Mouse (Mus musculus): ENCODE measurements around the gene Zdhhc6.

The Zdhhc6 gene

GRCm38 (mm10) chr19:55241186-55241645 lies 74.6 kb downstream of the Zdhhc6 start, which contains the start of gene Gucy2g:
TSS of gene Gucy2g (minus strand) at chr19:55241236.
- in situ Hi-C loops (cut with MboI; ENCODE audit: low pct_unique_long_range_greater_than_20kb in 1 of 2, low sequenced_read_pairs in 2 of 2, unreplicated experiment in 1 of 2), result no loop called here

DNA sequence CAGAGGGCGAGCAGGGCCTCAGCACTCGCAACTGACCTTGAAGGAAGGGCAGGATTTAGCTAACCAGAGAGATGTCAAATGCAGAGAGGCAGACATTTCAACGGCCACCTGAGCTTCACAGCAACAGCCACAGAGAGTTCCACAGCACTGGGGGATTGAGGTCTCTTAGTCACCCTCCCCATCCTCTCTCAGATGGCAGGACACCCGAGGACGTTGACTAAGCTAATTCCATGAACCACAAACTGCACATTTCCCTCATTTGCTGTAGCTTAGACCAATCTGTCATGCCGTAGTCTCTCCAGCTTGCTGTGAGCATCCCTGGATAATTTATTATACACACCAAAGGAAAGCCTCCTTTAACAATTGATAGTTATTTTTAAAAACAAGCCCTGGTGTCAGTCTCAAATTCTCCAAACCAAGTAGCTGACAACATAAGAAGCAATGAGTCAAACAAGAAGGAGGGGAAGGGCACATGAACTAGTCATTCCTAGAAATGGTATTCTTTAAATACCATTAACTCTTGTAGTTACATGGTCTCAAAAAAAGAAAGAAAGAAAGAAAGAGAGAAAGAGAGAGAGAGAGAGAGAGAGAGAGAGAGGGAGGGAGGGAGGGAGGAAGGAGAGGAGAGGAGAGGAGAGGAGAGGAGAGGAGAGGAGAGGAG lies 75.9 kb downstream of the Zdhhc6 start:
- in situ Hi-C loops (cut with MboI; ENCODE audit: low pct_unique_long_range_greater_than_20kb in 1 of 2, low sequenced_read_pairs in 2 of 2, unreplicated experiment in 1 of 2), result no loop called here

DNA sequence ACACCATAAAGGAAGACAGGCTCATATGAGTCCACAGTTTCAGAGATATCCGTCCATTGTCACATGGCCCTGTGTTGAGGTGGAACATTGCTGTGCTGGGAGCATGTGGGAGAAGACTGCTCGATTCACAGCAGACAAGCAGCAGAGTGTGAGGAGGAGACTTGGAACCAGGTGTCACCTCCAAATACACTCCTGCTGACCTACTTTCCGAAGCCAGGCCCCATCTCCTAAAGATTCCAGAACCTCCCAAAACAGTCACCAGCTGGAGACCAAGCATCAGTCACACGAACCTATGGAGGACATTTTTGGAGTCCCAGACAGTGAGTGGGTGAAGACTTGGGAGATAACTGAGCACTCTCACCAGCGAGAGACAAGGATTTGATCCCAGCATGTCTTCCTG lies 79.3 kb downstream of the Zdhhc6 start:
- in situ Hi-C loops (cut with MboI; ENCODE audit: low pct_unique_long_range_greater_than_20kb in 1 of 2, low sequenced_read_pairs in 2 of 2, unreplicated experiment in 1 of 2), result no loop called here

DNA sequence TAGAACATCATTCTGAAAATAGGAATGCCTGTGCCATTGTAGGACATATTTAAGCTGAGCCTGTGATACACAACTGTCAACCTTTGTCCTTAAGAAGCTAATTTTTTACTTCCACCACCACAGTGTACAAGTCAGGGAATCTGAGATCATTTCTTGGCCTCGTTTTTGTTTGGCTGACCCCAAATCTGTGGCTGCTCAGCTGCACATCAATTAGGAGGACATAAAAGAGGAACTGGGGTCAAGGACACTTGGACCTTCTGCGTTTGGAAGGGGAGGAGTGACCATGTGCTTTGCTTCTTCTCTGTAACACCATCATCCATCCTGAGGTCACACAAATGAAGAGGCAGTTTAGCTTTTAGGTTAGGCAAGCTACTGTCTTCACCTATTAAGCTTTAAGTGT lies 79.8 kb downstream of the Zdhhc6 start:
- in situ Hi-C loops (cut with MboI; ENCODE audit: low pct_unique_long_range_greater_than_20kb in 1 of 2, low sequenced_read_pairs in 2 of 2, unreplicated experiment in 1 of 2), result no loop called here

DNA sequence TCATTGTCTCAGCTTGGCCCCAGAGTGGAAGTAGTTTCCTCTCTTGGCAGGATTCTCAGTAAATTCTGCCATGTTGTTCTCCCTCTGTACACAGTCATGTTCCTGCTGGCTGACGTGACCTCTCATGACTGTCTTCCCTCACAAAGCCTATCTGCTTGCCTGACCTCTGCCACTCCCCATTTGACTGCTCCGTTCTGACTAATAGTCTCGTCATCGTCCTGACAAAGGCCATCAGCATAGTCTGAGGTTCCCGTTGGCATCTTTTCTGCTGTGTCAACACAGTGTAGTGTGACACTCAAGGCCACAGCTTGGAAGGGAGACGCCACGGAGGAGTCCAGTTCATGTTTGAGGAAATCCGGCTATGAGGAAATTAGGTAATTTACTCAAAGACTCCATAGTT lies 83.7 kb downstream of the Zdhhc6 start:
- in situ Hi-C loops (cut with MboI; ENCODE audit: low pct_unique_long_range_greater_than_20kb in 1 of 2, low sequenced_read_pairs in 2 of 2, unreplicated experiment in 1 of 2), result no loop called here

DNA sequence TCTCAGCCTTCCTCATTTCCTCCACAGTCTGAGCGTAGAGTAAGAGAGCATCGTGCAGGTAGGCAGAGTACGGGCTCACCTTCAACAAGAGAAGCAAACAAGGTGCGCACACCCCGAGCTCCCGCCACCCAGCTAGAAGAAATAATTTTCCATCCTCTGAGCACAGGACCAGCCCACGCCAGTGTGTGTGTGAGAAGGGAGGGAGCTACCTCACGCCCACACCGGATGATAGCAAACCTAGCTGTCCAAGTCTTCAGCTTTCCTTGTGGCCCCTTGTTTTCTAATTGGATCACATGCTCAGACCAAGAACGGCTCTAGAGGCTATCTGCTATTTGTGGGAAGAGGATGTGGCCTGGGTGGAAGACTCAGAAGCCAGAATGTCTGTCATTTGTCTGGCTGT lies 84.8 kb downstream of the Zdhhc6 start:
- in situ Hi-C loops (cut with MboI; ENCODE audit: low pct_unique_long_range_greater_than_20kb in 1 of 2, low sequenced_read_pairs in 2 of 2, unreplicated experiment in 1 of 2), result no loop called here

GRCm38 (mm10) chr19:55227135-55227534 lies 88.7 kb downstream of the Zdhhc6 start:
- in situ Hi-C loops (cut with MboI; ENCODE audit: low pct_unique_long_range_greater_than_20kb in 1 of 2, low sequenced_read_pairs in 2 of 2, unreplicated experiment in 1 of 2), result loop anchor here in 1 of 2 experiments (10.0 kb wide), 1 partner anchor 78 kb away; no protein-coding TSS in a partner anchor

DNA sequence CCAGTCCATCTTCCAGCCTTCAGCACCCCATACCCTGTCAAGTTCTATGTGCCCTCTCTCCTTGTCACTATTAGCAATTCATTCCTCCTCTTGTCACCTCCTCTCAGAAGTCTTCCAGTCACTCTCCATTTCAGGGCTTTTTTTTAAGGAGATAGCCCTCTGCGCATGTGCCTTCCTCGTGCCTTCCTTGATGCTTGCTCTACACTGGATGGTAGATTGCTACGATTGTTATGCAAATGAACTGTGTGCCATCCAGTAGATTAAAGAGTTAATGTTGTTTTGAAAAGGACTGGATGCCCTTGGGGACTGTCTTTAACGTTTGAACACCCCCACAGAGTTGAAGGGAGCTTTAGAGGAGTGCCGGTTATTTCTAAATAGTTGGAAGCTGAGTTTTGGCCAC lies 89.2 kb downstream of the Zdhhc6 start:
- in situ Hi-C loops (cut with MboI; ENCODE audit: low pct_unique_long_range_greater_than_20kb in 1 of 2, low sequenced_read_pairs in 2 of 2, unreplicated experiment in 1 of 2), result loop anchor here in 1 of 2 experiments (10.0 kb wide), 1 partner anchor 78 kb away; no protein-coding TSS in a partner anchor

DNA sequence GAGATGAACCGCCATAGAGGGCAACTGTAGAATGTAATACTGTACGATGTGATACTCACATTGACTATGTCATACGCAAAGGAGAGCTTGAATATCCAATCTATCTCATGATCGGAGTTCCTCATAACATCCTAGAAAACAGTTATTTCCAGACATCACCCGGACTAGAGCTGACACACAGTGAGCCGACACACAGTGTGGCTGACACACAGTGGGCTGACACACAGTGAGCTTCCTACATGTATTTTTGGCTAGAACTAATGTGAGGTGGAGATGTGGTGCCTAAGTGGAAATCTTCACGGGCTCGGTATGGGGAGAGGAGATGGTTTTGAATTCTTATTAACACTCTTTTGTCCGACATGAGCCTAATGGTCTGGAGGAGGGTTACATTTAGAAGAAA lies 93.6 kb downstream of the Zdhhc6 start:
- in situ Hi-C loops (cut with MboI; ENCODE audit: low pct_unique_long_range_greater_than_20kb in 1 of 2, low sequenced_read_pairs in 2 of 2, unreplicated experiment in 1 of 2), result loop anchor here (5.0 to 25.0 kb wide), 3 partner anchors 75 to 1185 kb away; partner anchors contain the start of gene Adra2a (in 1 of the 2)
